Mouse (Mus musculus) embryonic facial prominence, embryonic 13.5 days (tissue): ENCODE data around the gene Slc48a1. TPM values are rescaled to one million over a fixed set of nuclear protein-coding genes. Genes with fewer than 3 reads are reported as not detected.
A peak's percentile ranks its signal among the peaks of the same experiment; 100 is the strongest.

Experiments used
- ATAC-seq: fragments of 200-750 bp; cut with Nextera tagmentation; 2 replicates; pipeline ENCODE4 v1.8.0; 2017; ENCODE audit warnings: low read depth; ENCODE audit not compliant: insufficient number of reproducible peaks, insufficient read depth, low FRiP score, low TSS enrichment
- H3K27ac ChIP-seq: fragments of 300-500 bp; sonication (generic); 2 replicates; pipeline ENCODE4 v1.5.1; 2015; ENCODE audit warnings: moderate library complexity, mild to moderate bottlenecking, inconsistent platforms
- H3K27me3 ChIP-seq: fragments of 300-500 bp; sonication (generic); 2 replicates; pipeline ENCODE4 v1.6.1; 2015; ENCODE audit warnings: mild to moderate bottlenecking, inconsistent platforms
- H3K36me3 ChIP-seq: fragments of 300-500 bp; sonication (generic); 2 replicates; pipeline ENCODE4 v1.6.1; 2015; ENCODE audit warnings: mild to moderate bottlenecking, inconsistent platforms
- H3K4me1 ChIP-seq: fragments of 300-500 bp; sonication (generic); 2 replicates; pipeline ENCODE4 v1.6.1; 2015; ENCODE audit warnings: inconsistent platforms
- H3K4me2 ChIP-seq: fragments of 300-500 bp; sonication (generic); 2 replicates; pipeline ENCODE4 v1.6.1; 2015; ENCODE audit warnings: moderate library complexity, mild to moderate bottlenecking, inconsistent platforms
- H3K4me3 ChIP-seq: fragments of 300-500 bp; sonication (generic); 2 replicates; pipeline ENCODE4 v1.5.1; 2015; ENCODE audit warnings: mild to moderate bottlenecking, inconsistent platforms
- H3K9ac ChIP-seq: fragments of 300-500 bp; sonication (generic); 2 replicates; pipeline ENCODE4 v1.6.1; 2015; ENCODE audit warnings: mild to moderate bottlenecking, inconsistent platforms
- H3K9me3 ChIP-seq: fragments of 300-500 bp; sonication (generic); 2 replicates; pipeline ENCODE4 v1.6.1; 2016; ENCODE audit warnings: inconsistent platforms
- WGBS: fragments of 180-500 bp; shearing (Covaris S2); methylation state at CpG from one replicate; pipeline ENCODE4 v1.1.7; 2015; ENCODE audit warnings: mixed read lengths; 5-methylcytosine and 5-hydroxymethylcytosine counted together
- polyA plus RNA-seq: library from polyadenylated mRNA; unstranded; fragments of >200 nt; fragmentation: Nextera tagmentation; extraction: Ambion mirVana; gene quantifications from 2 replicates; pipeline ENCODE4 v1.2.1, GENCODE M21; 2015

The Slc48a1 gene
- polyA plus RNA-seq, 1 experiment from 2014 or later, result 34.7 TPM

GRCm38 (mm10) chr15:97809206-97809605, 30.9 kb downstream of the Slc48a1 start:
- Histone ChIP-seq H3K9ac (no peak overlapping the region), H3K4me3 (no peak overlapping the region), H3K4me1 (peaks cover 25% of the 10 kb centered on the region), H3K36me3 (peaks cover 65% of the 10 kb centered on the region), H3K9me3 (no peaks in the 10 kb centered on the region), H3K4me2 (no peak overlapping the region), H3K27ac (no peak overlapping the region), H3K27me3 (no peaks in the 10 kb centered on the region)
- 88% methylated on average over 14 of the region's 14 CpGs for WGBS
- no peak for ATAC-seq

- no peak for ATAC-seq
- Histone ChIP-seq H3K27me3 (no peaks in the 10 kb centered on the region), H3K27ac (no peak overlapping the region), H3K9me3 (no peaks in the 10 kb centered on the region), H3K4me2 (no peak overlapping the region), H3K9ac (no peak overlapping the region), H3K4me3 (no peak overlapping the region), H3K4me1 (peaks cover 31% of the 10 kb centered on the region), H3K36me3 (peaks cover 57% of the 10 kb centered on the region)
- 83% methylated on average over 5 of the region's 5 CpGs for WGBS
These were observed 31.6 kb downstream of the Slc48a1 start for GRCm38 (mm10) chr15:97809942-97810341.

GRCm38 (mm10) chr15:97810399-97810798, 32.1 kb downstream of the Slc48a1 start:
- no peak overlapping the region for H3K4me3 ChIP-seq
- H3K9ac ChIP-seq, result no peak overlapping the region
- H3K4me2 ChIP-seq, result no peak overlapping the region
- no peaks in the 10 kb centered on the region for H3K27me3 ChIP-seq
- no peak for ATAC-seq
- H3K36me3 ChIP-seq, result peaks cover 55% of the 10 kb centered on the region
- H3K4me1 ChIP-seq, result peaks cover 36% of the 10 kb centered on the region
- no peak overlapping the region for H3K27ac ChIP-seq
- WGBS, result 87% methylated on average over 5 of the region's 5 CpGs
- H3K9me3 ChIP-seq, result no peaks in the 10 kb centered on the region

- no peak overlapping the region for H3K4me3 ChIP-seq
- H3K27ac ChIP-seq, result no peak overlapping the region
- ATAC-seq, result no peak
- H3K4me1 ChIP-seq, result peaks cover 39% of the 10 kb centered on the region
- no peak overlapping the region for H3K4me2 ChIP-seq
- H3K27me3 ChIP-seq, result no peaks in the 10 kb centered on the region
- H3K9ac ChIP-seq, result no peak overlapping the region
- peaks cover 54% of the 10 kb centered on the region for H3K36me3 ChIP-seq
- no peaks in the 10 kb centered on the region for H3K9me3 ChIP-seq
- WGBS, result 88% methylated on average over 9 of the region's 9 CpGs
These were observed 33.0 kb downstream of the Slc48a1 start for GRCm38 (mm10) chr15:97811307-97811706.

- Histone ChIP-seq H3K4me3 (no peak overlapping the region), H3K27me3 (no peaks in the 10 kb centered on the region), H3K27ac (peak overlapping the region; percentile 55; the same call in 1 of the 2 replicates), H3K36me3 (peaks cover 47% of the 10 kb centered on the region), H3K4me2 (no peak overlapping the region), H3K9ac (peak overlapping the region; percentile 44; the same call in 1 of the 2 replicates), H3K4me1 (peaks cover 39% of the 10 kb centered on the region), H3K9me3 (no peaks in the 10 kb centered on the region)
- no peak for ATAC-seq
- WGBS, result 79% methylated on average over 6 of the region's 6 CpGs
These were observed 33.8 kb downstream of the Slc48a1 start for GRCm38 (mm10) chr15:97812126-97812525.

- Histone ChIP-seq H3K36me3 (peaks cover 39% of the 10 kb centered on the region), H3K9me3 (no peaks in the 10 kb centered on the region), H3K27ac (peak overlapping the region; percentile 55; the same call in 1 of the 2 replicates), H3K4me3 (no peak overlapping the region), H3K27me3 (no peaks in the 10 kb centered on the region), H3K4me2 (no peak overlapping the region), H3K4me1 (peaks cover 39% of the 10 kb centered on the region), H3K9ac (peak overlapping the region; percentile 44)
- no peak for ATAC-seq
- whole genome bisulfite sequencing, result 72% methylated on average over 7 of the region's 7 CpGs
These were observed 34.6 kb downstream of the Slc48a1 start for GRCm38 (mm10) chr15:97812875-97813274.

- no peaks in the 10 kb centered on the region for H3K9me3 ChIP-seq
These were observed 35.3 kb downstream of the Slc48a1 start for GRCm38 (mm10) chr15:97813452-97814204.

GRCm38 (mm10) chr15:97814703-97815102, 36.4 kb downstream of the Slc48a1 start:
- no peaks in the 10 kb centered on the region for H3K9me3 ChIP-seq
- 35% methylated on average over 5 of the region's 5 CpGs for WGBS

More at GRCm38 (mm10) chr15:97813452-97814204, 35.3 kb downstream of the Slc48a1 start:
- no peaks in the 10 kb centered on the region for H3K27me3 ChIP-seq
- 0 out of 2 replicates have a peak overlapping the region, but pooled peaks have one; percentile 55 for H3K27ac ChIP-seq
- H3K4me1 ChIP-seq, result peaks cover 39% of the 10 kb centered on the region
- no peak overlapping the region for H3K4me2 ChIP-seq
- peak overlapping the region; percentile 44; the same call in 1 of the 2 replicates for H3K9ac ChIP-seq
- H3K4me3 ChIP-seq, result no peak overlapping the region
- WGBS, result 56% methylated on average over 21 of the region's 21 CpGs
- peaks cover 32% of the 10 kb centered on the region for H3K36me3 ChIP-seq
- ATAC-seq, result no peak

GRCm38 (mm10) chr15:97815254-97815653, 36.9 kb downstream of the Slc48a1 start:
- Histone ChIP-seq H3K4me3 (no peak overlapping the region), H3K36me3 (peaks cover 16% of the 10 kb centered on the region), H3K9me3 (no peaks in the 10 kb centered on the region), H3K27ac (no peak overlapping the region), H3K9ac (no peak overlapping the region), H3K4me2 (no peak overlapping the region), H3K4me1 (peaks cover 39% of the 10 kb centered on the region), H3K27me3 (no peaks in the 10 kb centered on the region)
- ATAC-seq, result no peak
- 88% methylated on average over 4 of the region's 4 CpGs for WGBS

More at GRCm38 (mm10) chr15:97814703-97815102, 36.4 kb downstream of the Slc48a1 start:
- H3K36me3 ChIP-seq, result peaks cover 21% of the 10 kb centered on the region
- no peak overlapping the region for H3K4me3 ChIP-seq
- H3K27ac ChIP-seq, result 0 out of 2 replicates have a peak overlapping the region, but pooled peaks have one; percentile 23
- 0 out of 2 replicates have a peak overlapping the region, but pooled peaks have one; percentile 40 for H3K9ac ChIP-seq
- no peak overlapping the region for H3K4me2 ChIP-seq
- peaks cover 39% of the 10 kb centered on the region for H3K4me1 ChIP-seq
- H3K27me3 ChIP-seq, result no peaks in the 10 kb centered on the region
- no peak for ATAC-seq

GRCm38 (mm10) chr15:97816199-97816994, 38.1 kb downstream of the Slc48a1 start:
- no peak for ATAC-seq
- Histone ChIP-seq H3K9me3 (no peaks in the 10 kb centered on the region), H3K36me3 (peaks cover 9% of the 10 kb centered on the region), H3K27me3 (no peaks in the 10 kb centered on the region), H3K27ac (no peak overlapping the region), H3K4me3 (no peak overlapping the region), H3K9ac (no peak overlapping the region), H3K4me2 (no peak overlapping the region), H3K4me1 (peaks cover 51% of the 10 kb centered on the region)
- WGBS, result 94% methylated on average over 17 of the region's 17 CpGs

GRCm38 (mm10) chr15:97819937-97820336, 41.6 kb downstream of the Slc48a1 start:
- Histone ChIP-seq H3K4me3 (no peak overlapping the region), H3K4me1 (peaks cover 55% of the 10 kb centered on the region), H3K4me2 (no peak overlapping the region), H3K9ac (no peak overlapping the region), H3K36me3 (peaks cover 18% of the 10 kb centered on the region), H3K27me3 (no peaks in the 10 kb centered on the region), H3K27ac (no peak overlapping the region; the same call in 1 of the 2 replicates), H3K9me3 (no peaks in the 10 kb centered on the region)
- 86% methylated on average over 9 of the region's 9 CpGs for WGBS
- ATAC-seq, result no peak
